Mouse (Mus musculus) stomach, postnatal 0 days (tissue): ENCODE results near the gene Hck.

Experiments used
- CTCF ChIP-seq: IDR thresholded peaks from 2 replicates; pipeline ENCODE4 v1.5.1; 2016; ENCODE audit warnings: antibody characterized with exemption, low read depth, mild to moderate bottlenecking, moderate library complexity
- EP300 ChIP-seq: optimal IDR thresholded peaks from 2 replicates; pipeline ENCODE3; 2016; ENCODE audit warnings: antibody characterized with exemption

DNA sequence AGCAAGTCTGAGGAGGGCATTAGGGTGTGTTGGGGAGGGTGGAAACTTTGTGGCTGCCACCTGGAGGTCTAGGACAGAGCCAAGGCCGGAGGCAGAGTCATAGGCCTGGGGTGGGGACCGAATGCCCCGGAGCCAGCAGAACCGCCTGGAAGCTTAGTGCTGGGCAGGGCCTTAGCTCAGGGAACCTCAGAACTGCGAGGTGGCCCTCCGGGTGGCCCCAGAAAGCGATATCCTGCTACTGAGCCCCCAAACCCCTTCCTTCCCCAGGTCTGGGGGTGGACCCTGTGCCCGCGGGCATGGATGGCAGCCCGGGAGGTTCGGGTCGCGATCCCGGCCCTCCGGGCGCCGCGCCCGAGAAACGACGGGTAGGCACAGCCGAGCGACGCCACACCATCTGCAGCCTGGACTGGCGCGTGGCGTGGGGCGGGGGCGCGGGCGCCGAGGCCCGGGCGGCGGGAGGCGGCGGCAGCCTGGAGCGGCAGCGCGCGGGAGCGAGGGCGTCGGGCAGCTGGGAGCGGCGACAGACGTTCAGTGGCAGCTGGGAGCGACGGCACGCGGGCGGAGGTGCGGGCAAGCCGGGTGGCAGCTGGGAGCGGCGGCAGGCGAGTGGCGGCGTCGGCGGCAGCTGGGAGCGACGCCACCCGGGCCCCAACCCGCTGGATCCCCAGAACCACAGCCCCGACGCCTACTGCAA, 36.6 kb upstream of the Hck start:
- no peak for TF ChIP-seq CTCF
- no peak for TF ChIP-seq EP300
